Mouse (Mus musculus) erythroblast, adult 5-6 weeks (primary cell): Measurements from ENCODE around the gene Rpl27a. TPM values are rescaled to one million over a fixed set of nuclear protein-coding genes. Genes with fewer than 3 reads are reported as not detected.

Experiments used
- ATAC-seq: replicated peaks from 2 replicates; pipeline ENCODE4 v1.8.0; 2016; ENCODE audit warnings: moderate number of reproducible peaks, mild to moderate bottlenecking, moderate TSS enrichment, inconsistent platforms; ENCODE audit not compliant: poor library complexity, low FRiP score, severe bottlenecking
- total RNA-seq, 2 experiments: library from RNA; stranded (forward) in 1 of 2; stranded (reverse) in 1 of 2; fragments of 150-400 nt in 1 of 2; fragments of 200-764, 138-1000 nt in 1 of 2; gene quantifications; 2 replicates each; pipeline versions ENCODE4 v1.2.3 to v1.2.4; 2015 to 2017; ENCODE audit warnings: low replicate concordance in 2 of 2

Rpl27a gene
- total RNA-seq, 2 experiments from 2014 or later: 123 to 139 TPM

DNA sequence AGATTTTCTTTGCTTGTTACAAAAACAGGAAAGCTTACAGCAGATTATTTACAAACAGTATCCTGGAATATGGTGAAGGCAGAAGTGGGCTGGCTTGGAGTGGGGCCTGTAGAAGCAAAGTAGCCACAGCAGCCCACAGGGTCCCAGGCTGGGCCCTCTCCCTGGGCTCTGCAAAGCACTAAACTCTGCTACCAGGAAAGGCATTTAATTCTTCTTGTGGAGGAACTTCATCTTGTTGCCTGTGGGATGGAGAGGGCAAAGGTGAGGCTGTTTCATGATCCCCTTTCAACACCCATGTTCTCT lies 5.4 kb downstream of the Rpl27a start:
- no peak for ATAC-seq

DNA sequence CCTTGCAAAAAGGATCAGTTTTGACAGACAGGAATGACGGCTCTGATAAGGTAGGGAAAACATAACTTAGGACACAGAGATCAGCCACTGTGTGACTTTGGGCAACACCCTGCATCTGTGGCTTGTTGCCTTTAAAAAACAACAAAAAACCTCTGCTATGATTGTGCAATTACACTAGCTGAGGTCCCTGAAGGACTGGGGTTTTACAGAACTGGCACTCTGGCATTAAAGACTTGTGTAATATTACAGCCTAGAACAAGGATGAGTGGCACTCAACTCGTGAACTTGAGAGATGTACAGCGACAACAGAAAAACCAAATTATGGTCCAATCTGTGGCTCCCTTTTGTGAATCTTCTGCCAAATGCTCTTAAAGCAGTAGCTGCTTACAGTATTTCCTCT lies 5.8 kb downstream of the Rpl27a start:
- no peak for ATAC-seq

DNA sequence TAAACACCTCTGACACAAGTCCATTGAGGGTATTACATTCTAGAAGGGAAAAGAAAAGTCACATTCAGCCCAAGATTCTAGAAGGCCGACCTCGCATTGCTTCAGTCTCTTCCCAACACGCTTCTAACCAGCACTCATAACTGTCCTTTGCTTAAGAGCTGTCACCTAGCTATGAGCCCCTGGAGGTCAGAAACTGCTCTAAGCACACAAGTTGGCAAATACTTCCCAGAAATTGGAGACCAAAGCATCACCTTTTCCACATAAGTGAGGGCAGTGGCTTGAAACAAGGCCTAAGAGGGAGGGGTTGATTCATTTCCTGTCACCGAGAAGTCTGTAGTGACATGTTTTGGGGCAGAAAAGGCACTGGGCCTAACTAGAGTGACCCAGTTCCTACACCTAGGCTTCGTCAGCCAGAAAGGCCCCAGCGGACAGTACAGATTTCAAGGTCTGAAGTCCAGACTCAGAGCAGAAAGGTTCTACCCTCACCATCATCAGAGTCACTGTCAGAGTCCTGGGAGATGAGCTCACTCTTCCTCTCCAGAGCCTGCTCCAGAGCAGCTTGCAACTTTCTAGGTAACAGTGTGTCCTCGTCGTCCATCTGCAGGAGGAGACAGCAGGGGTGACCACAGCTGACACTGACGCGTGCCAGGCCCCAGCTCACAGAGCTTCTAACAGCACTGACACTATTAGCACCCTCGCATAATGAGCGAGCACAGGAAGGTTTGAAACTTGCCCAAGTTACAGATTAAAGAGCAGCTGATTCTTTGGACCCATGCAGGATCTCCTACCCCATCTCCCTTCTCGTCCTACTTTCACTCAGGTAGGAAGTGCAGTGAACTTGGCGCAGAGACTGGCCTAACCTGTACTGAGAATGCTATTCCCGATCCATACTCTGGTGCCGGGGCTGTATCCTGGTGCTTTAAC lies 7.1 kb downstream of the Rpl27a start:
- no peak for ATAC-seq

DNA sequence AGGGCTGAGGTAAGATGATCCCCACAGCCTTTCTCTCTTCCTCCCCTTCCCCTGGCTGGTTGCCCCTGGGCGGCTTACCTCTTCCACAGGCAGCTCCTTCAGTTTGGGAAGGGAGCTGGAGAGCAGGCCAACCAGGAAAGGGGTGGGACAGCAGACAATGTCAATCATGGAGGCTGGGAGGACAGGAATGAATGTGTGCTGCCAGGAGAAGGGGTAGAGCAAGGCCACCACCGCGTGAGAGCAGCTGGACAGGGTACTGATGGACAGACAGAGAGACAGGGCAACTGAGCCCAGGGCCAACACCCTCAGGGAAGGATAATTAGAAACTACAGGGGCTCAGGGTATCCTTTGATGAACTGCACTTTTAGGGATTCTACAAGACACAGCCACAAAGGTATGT lies 8.6 kb downstream of the Rpl27a start:
- ATAC-seq: no peak

DNA sequence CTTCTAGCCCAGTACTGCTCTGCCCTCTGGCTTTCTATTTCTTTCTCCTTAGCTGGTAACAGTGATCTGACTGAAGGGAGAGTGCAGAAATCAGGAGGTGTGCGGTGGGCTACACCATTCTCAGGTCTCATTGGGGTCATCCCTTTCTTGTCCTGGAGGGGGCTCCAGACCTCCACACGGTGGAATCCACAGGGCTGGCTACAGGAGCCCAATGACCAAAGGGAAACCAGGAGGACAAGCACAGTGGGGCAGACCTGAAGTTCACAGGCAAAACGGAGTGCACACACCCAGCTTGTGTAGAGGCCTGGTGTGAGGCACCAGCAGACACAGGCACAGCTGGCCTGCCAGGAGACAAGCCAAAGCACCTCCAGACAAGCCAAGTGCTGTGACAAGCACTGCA lies 9.4 kb downstream of the Rpl27a start:
- no peak for ATAC-seq

DNA sequence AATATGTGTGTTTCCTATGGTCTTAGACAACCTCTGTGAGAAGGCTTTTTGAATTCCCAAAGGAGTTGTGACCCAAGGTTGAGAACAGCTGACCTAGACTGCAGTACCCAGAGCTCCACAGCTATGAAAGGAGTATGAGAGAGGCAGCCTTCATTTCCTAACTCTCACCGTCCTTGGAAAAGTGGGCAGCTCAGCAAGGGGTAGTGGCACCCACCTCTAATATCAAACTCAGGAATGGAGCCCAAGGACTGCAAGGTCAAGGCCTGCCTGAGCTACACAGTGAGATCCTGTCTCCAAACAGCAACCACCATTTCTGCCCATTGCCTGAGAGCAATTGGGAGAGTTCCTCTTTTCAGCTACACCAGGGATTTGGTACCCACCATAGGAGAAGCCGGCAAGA lies 10.8 kb downstream of the Rpl27a start:
- ATAC-seq: no peak

DNA sequence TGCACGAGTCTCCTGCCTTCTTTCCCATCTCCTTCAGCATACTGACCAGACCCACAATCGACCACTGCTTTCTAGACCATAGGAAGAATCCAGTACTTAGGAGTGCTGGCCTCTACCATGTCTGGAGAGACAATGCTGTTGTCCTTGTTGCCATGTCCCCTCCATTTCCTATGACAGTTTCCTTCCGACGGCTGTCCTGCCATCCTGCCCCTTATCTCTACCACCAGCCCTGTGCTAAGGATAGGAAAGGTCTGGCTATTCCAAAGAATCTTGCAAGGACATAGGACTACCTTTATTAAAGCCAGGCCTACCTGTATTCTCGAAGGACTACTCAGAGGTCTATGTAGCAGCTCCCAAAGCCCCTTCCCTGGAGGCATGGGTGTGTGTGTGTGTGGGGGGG lies 12.6 kb downstream of the Rpl27a start:
- ATAC-seq: no peak

DNA sequence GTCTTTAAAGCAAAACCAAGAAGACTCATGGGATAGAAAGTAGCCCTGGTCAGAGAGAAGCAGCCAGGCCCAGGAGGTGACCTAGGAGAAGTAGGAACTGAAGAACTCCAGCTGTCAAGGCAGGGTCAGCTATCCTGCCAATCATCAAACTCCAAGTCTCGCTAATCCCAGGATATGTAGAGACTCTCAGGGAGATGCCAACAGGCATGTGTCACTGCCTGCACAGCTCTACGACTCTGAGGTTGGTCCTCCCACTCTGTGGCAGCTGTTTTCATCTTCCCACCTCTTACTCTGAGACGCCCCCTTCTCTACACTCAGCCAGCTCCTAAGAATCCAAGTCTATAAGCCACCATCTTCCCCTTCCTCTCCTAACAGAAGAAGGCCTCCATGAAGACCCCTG lies 13.7 kb downstream of the Rpl27a start:
- no peak for ATAC-seq

DNA sequence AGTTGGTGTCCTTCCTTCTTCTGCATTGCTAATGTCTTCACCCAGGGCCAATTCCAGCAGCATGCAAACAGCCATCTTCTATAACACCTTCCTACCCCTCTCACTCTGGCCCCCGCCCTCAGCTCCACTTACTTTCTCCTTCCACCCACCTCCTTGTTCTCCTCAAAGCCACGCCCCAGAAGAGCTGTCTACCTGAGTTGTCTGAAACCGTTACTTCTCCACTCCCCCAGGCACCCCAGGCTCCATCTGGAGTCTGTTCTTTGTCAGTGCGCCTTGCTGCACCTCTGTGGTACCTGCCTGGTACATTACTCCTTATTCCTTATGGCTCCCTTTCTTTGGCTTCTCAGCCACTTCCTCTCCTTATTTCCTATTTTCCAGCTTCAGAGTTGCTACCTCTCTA lies 14.2 kb downstream of the Rpl27a start:
- ATAC-seq: no peak

DNA sequence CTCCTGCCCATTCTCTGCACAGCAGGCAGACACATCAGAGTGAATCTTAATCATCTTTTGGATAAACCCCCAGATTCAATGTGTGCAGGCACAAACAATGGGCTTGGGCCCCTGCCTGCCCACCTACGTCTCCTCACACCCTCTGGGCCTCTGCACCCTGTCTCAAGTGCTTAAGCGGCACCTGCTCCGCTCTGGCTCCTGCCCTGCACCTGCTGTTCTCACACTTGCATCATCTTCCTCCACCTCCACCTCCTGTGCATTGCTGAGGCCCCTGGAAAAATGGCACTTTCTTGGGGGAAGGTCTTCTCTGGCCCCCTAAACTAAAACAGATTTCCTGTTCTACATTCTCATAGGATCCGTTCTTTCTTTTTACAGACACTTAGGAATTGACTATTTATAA lies 14.9 kb downstream of the Rpl27a start:
- no peak for ATAC-seq

DNA sequence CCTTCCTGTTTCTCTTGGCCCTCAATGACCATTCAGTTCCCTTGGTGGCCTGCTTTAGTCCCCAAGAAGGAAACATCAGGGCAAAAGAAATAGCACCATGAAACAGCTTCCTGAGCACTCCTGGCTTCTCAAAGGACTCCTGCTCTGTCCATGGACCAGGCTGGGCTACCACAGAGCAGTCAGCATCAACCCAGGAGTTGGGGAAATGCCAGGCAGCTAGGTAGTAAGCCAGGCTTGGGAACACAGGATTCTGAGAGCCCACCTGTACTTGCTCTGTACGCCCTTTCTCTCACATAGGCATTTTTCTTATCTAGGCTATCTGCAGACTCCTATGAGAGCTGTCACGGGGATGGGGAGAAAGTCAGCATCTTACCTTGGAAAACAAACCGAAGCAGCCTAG lies 16.0 kb downstream of the Rpl27a start:
- no peak for ATAC-seq

DNA sequence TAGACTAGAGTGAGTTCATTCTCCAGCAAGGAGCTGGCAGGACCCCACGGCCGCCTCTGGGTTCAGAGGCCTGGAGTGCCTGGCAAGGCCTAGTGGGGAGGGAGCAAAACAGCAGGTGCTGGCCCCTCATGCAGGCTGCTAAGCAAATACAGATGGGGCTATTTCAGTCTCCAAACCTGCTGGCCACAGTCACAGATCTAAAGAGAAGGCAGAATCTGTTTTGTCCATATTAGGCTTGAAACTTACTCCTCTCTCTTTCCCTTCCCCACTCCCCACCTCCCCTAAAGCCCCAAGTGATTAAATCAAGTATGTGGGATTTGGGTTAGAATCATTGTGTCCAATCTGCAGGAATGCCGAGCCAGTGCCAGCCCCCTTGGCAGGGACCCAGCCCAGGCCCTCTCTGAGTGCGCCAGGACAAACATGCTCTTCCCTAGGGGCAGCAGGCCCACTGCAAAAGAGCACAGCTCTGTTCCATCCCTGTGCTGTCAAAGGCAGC lies 17.6 kb downstream of the Rpl27a start:
- ATAC-seq: no peak

DNA sequence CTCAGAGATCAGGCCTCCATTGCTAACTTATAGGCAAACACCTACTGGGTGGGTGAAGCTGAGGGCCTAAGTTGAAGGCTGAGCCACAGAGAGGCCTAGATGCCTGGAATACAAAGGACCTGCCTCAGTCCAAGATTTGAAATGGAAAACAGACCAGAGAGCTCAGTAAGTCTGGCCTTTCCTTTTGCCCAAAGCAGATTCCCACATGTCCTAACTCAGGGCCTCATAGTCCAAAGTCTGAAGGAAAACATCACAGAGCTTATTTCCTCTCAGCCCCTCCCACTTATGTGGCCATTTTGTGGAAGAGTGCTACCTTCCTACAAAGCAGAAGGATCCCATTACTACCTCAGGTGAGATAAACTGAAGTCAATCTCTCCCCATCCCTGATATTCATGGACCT lies 22.0 kb downstream of the Rpl27a start:
- no peak for ATAC-seq

DNA sequence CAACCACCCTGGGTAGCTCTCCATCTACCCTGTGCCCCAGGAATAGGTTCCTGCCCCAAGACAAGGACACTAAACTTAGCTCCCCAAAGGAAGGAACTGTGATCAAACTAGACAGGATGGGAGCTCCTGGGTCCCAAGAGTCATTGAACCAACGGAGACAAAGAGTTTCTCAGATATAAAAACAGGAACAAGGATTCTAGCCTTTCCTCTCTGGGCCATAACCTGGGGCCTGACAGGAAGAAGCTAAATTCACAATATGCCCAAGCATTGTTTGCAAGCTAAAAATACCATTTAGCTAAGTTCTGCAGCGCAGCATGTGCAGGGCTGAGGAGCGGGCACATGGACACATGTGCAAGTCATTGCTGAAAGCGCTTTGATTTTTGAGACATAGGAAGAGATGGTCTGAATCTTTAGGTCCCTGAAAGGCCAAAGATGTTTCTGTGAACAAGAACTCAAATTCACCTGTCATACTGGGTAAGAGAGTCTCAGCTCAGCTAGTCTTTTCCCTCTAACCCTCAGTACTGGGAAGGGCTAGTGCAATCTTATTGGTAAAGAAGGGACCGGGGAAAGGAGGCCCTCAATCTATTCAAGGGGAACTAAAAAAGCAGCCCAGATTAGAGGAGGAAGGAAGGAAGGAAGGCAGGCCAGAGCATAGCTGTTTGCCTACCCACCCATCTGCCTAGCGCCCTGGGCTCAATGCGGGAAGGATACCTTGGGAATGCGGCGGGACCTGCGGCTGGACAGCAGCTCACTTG lies 22.8 kb downstream of the Rpl27a start:
- no peak for ATAC-seq

DNA sequence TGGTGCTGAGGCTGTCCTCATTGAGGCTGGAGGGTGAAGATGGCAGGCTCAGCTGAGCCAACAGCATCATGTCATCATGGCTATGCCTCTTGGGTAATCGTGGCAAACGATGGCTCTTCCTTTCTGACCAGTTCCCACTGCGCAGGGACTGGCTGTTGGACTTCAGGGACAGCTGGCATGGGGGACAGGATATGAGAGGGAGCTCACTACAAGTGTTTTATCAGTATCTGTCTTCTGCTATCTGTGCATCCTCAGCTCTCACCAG lies 23.3 kb downstream of the Rpl27a start:
- ATAC-seq: no peak

DNA sequence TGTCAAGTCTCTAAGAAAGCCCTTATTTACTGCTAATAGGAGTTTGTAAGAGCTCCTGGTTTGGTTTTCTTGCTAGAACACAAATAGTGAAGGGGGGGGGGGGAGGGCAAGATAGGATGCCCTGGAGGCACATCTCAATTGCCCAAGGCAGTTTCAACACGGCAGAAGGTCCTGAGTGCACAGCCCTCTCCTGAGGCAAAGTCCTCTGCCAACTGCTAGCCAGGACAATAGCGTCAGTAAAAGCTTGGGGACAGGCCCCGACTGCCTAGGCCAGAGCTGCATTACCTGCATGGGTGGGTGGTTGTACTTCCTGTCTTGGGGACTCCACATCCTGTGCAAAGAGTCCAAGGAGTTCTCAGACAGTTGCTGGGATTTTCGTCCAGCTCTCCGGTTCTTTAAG lies 25.8 kb downstream of the Rpl27a start:
- ATAC-seq: no peak

DNA sequence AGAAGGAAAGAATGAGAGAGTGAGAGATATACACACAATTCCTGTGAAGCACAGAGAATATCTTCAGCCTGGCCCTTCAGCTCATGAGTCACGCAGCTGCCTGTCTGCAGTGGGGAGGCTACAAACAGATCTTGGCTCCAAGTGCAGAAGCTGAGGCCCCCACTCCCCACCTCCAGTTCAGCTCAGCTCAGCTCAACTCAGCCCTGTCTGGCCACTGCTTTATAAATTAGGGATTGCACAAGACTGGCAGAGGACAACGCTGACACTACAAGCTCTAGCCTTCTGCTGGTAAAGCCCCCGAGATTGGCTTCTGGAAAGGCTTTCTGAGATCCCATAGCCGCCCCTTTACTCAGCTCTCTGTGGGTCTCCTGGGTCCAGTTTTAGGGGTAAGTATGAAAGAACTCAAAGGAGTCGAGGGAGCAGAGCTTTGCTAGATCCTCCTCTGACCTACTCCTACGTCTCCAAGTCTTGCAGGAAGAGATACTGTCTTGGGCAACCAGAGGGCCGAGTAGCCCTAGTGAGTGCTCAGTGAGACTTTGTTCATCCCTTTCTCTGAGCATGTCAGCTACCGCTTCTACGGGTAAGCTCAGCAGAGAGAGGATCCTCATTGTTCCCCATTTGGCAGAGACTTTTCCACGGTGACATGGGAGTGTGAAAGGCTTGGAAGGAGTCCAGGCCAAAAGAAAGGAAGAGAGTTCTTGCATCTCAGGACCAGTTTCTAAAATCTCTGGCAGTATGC lies 26.5 kb downstream of the Rpl27a start:
- no peak for ATAC-seq

DNA sequence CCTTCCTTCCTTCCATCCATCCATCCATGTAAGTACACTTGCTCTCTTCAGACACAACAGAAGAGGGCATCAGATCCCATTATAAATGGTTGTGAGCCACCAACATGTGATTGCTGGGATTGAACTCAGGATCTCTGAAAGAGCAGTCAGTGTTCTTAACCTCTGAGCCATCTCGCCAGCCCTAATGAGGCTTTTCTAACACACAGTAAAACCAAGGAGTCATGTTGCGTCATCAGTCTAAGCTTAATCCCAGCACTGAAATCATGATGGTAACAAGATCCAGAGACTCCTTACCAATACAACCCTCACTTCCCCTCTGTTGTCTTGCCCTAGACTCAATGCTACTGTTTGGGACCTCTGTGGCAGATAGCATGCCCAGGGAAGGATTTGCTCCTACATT lies 27.2 kb downstream of the Rpl27a start:
- ATAC-seq: no peak

DNA sequence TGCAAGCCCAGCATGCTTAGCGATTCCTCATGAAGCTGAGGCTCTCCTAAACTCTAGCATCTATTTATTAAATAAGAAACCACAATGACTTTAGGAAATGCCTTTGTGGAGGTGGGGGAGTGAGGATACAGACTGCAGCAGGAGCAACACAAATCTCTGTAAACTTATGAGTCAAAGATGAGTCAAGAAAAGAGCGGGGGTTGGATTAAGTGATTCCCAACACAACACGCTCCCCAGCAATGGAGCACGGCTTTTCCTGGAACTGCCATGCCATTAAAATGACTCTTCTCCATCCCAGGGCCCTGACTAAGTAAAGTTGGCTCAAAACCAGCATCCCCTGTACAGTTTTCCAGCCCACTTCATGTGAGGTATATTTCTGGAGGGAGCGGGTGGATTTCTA lies 27.8 kb downstream of the Rpl27a start:
- ATAC-seq: no peak

DNA sequence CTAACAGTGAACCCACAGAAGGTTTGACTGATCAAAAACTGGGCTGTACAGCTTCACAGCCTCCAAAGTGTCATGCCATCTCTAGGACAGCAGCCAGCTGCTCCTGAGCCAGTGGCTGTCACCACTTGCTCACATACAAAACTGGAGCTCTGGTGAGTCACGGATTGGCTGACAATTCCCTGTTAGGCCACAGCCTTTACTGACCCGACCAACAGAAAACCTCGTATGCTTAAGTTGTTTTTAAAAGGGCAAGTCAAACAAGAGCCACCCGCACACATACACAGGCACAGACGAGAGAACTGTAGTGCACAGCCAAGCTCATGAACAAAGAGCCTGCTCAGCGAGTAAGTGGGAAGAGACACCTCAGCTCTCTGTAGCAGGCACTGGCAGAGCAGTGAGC lies 40.6 kb downstream of the Rpl27a start:
- ATAC-seq: no peak
